In the genomic region with DNA sequence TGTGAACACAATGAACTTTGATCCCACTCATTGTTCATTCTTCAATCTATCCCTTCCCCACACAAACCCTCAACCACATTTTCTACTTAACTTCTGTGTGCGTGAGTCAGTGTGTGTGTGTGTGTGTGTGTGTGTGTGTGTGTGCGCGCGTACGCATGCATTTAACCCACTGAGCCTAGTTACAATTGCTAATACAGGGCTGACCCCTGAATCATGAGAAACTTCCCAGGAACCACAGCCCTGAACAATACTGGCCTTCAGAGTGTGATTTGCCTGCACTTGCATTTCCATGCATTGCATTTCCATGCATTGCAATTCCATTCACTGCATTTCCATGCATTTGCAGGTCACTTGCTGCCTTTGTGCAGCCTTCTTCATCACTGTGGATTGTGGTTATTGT, we compare ENCODE assay signal across 14 mouse cellular contexts.
"Had no signal": no experiment of that assay in that cellular context is flagged by ENCODE, and none has a peak within 500 bp of the region (broad histone marks: within the 10 kb centered on the region; RNA-seq: fewer than 3 reads in every experiment).

No protein-coding gene starts in this region.

- H3K27me3 ChIP-seq: liver, embryonic 13.5 days had no signal

- H3K9me3 ChIP-seq: liver, embryonic 13.5 days had no signal

- H3K27ac ChIP-seq: kidney, postnatal 0 days; layer of hippocampus, adult 2 months; left cerebral cortex, adult 2 months; liver, embryonic 13.5 days had no signal

- H3K4me1 ChIP-seq: liver, embryonic 13.5 days had no signal

- H3K36me3 ChIP-seq: liver, embryonic 13.5 days had no signal

- H3K4me2 ChIP-seq: liver, embryonic 13.5 days had no signal

- H3K9ac ChIP-seq: liver, embryonic 13.5 days had no signal

- DNase-seq: kidney, adult 2 months; kidney, postnatal 25 days; layer of hippocampus, adult 9-11 months; layer of hippocampus, postnatal 36 days; liver, embryonic 13.5 days; lung, adult 2 months; lung, postnatal 14 days; lung, postnatal 4 days; midbrain, embryonic 14.5 days; thymus, adult 18-20 months; thymus, postnatal 36 days had no signal

- H3K4me3 ChIP-seq: layer of hippocampus, adult 2 months; left cerebral cortex, adult 2 months; liver, embryonic 13.5 days had no signal
